Mouse (Mus musculus) C2C12 (cell line): ENCODE results near the gene Axin1. TPM values are rescaled to one million over a fixed set of nuclear protein-coding genes. Genes with fewer than 3 reads are reported as not detected.
A peak's percentile ranks its signal among the peaks of the same experiment; 100 is the strongest.

Source experiments
- H3K27me3 ChIP-seq: one replicate; pipeline ENCODE4 v1.6.1; 2011; ENCODE audit not compliant: control insufficient read depth, insufficient read depth, insufficient read length
- H3K36me3 ChIP-seq: one replicate; pipeline ENCODE4 v1.6.1; 2011; ENCODE audit not compliant: control insufficient read depth, insufficient read depth
- H3K4me3 ChIP-seq: one replicate; pipeline ENCODE4 v1.5.1; 2011; ENCODE audit warnings: mild to moderate bottlenecking, control low read depth; ENCODE audit not compliant: poor library complexity, insufficient read depth, severe bottlenecking
- H3K79me2 ChIP-seq: one replicate; pipeline ENCODE4 v1.6.1; 2011; ENCODE audit not compliant: control insufficient read depth, insufficient read depth
- H3K79me3 ChIP-seq: one replicate; pipeline ENCODE4 v1.6.1; 2011; ENCODE audit warnings: low read depth, control low read depth
- H3ac ChIP-seq: one replicate; pipeline ENCODE3; 2011; ENCODE audit warnings: low read depth; ENCODE audit not compliant: control insufficient read depth, insufficient read length
- CEBPB ChIP-seq: IDR thresholded peaks from one replicate; pipeline ENCODE4 v1.6.1; 2011; ENCODE audit warnings: low read depth, mild to moderate bottlenecking, control low read depth, moderate library complexity
- CTCF ChIP-seq: IDR thresholded peaks from one replicate; pipeline ENCODE4 v1.5.1; 2011; ENCODE audit not compliant: control insufficient read depth, insufficient read depth, insufficient read length
- FOSL1 ChIP-seq: IDR thresholded peaks from one replicate; pipeline ENCODE4 v1.8.0; 2011; ENCODE audit warnings: mild to moderate bottlenecking, low read length; ENCODE audit not compliant: poor library complexity, insufficient read depth, severe bottlenecking
- MAX ChIP-seq: IDR thresholded peaks from one replicate; pipeline ENCODE4 v1.6.1; 2011; ENCODE audit warnings: mild to moderate bottlenecking, control low read depth
- MYOD1 ChIP-seq: IDR thresholded peaks from one replicate; pipeline ENCODE4 v1.6.1; 2011; ENCODE audit warnings: low read depth; ENCODE audit not compliant: control insufficient read depth, insufficient read length
- MYOG ChIP-seq: IDR thresholded peaks from one replicate; pipeline ENCODE4 v1.6.1; 2011; ENCODE audit not compliant: control insufficient read depth, insufficient read length; ENCODE audit errors: extremely low read depth
- USF1 ChIP-seq: IDR thresholded peaks from one replicate; pipeline ENCODE4 v1.6.1; 2011; ENCODE audit warnings: low read depth, mild to moderate bottlenecking, control low read depth, moderate library complexity
- polyA plus RNA-seq: library from polyadenylated mRNA; unstranded; fragments of >200 nt; fragmentation: generic; extraction: Trizol; gene quantifications from one replicate; pipeline ENCODE4 v1.2.1, GENCODE M21; 2012; ENCODE audit warnings: missing spikeins

Axin1 gene
- polyA plus RNA-seq, 1 experiment = 32.1 TPM

- TF ChIP-seq FOSL1 (no peak), USF1 (no peak), MYOG (no peak)
- H3K27me3 ChIP-seq = peaks cover 41% of the 10 kb centered on the region
- H3K79me3 ChIP-seq = no peaks in the 10 kb centered on the region
- no peak overlapping the region for H3ac ChIP-seq
- no peak overlapping the region for H3K4me3 ChIP-seq
- no peaks in the 10 kb centered on the region for H3K79me2 ChIP-seq
- no peaks in the 10 kb centered on the region for H3K36me3 ChIP-seq
Measured at GRCm38 (mm10) chr17:26116503-26117258, 21.8 kb upstream of the Axin1 start.

DNA sequence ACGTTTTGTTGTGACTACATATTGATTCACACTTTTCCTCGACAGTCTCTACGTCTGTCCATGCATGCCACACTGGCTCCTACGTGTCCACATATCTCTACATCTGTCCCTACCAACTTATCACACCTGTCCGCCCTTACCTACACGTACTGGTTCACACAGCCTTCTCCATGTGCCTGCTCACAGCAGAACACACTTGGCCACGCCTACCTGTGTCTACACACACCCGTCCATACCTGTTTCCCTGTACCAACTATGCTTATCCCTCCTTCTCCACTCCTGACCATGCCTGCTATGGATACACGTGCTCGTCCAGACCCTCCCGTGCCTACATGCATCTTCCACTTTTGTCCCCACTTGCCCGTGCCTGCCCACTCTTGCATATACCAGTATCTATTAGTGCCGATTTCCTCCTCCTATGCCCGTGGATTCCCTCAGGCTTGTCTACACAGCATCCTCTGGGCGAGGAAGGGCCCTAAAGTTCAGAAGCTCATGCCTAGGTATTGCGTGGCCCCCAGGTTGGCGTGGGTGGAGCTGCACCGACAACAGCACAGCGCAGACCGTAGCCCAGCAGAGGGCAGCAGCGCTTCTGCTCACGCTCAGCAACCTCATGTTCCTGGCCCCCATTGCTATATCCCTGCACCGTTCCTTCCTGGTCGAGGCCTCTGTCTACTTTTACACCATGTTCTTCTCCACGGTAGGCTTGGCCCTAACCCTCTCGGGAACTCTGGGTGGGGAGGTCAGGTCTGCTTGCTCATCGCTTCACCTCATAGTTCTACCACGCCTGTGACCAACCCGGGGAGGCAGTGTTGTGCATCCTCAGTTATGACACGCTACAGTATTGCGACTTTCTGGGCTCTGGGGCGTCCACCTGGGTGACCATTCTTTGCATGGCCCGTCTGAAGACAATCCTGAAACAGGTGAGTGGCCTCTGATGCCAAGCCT lies 18.4 kb upstream of the Axin1 start:
- Histone ChIP-seq H3K79me2 (peaks cover 18% of the 10 kb centered on the region), H3K27me3 (peaks cover 27% of the 10 kb centered on the region), H3K79me3 (peaks cover 16% of the 10 kb centered on the region), H3ac (no peak overlapping the region), H3K36me3 (no peaks in the 10 kb centered on the region), H3K4me3 (no peak overlapping the region)
- TF ChIP-seq CTCF = peak; percentile 98
- TF ChIP-seq CEBPB = no peak

DNA sequence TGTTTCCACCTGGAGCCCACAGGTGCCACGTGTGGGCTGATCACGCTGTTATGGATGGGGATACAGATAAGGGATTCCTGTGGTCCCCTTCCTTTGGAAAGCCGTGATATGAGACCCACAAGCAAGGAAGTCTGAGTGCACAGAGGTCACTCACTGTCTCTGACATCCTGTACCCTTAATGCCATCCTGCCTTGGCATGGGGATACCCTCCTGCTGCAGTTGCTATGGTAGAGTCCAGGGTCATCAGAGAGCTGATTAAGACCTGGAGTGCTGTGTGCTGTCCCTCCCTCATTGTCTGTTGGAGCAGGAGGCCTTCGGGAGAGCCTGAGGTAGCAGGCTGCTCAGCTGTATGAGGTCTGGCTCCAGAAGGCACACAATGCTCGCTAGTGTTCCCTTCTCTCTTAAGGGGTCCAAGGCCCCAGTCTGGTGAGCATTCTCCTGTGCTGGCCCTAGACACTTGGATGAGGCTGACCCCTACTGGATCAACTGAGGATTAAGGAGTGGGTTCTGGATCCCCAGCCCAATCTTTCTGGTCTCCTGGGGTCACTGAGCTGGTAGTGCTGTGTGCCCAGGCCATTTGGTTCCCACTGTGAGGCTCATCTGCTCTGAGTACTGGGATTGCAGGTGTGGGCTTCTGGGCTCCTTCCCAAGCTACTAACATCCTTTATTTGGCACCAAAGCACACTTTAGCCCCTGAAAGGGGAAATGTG lies 15.9 kb upstream of the Axin1 start:
- H3K27me3 ChIP-seq = peaks cover 11% of the 10 kb centered on the region
- no peak overlapping the region for H3ac ChIP-seq
- H3K36me3 ChIP-seq = peaks cover 11% of the 10 kb centered on the region
- H3K79me3 ChIP-seq = peaks cover 20% of the 10 kb centered on the region
- TF ChIP-seq CTCF = no peak
- no peak for TF ChIP-seq FOSL1
- no peak for TF ChIP-seq MYOD1
- TF ChIP-seq CEBPB = no peak
- no peak for TF ChIP-seq MAX
- no peak for TF ChIP-seq MYOG
- no peak for TF ChIP-seq USF1
- peaks cover 22% of the 10 kb centered on the region for H3K79me2 ChIP-seq
- H3K4me3 ChIP-seq = no peak overlapping the region

DNA sequence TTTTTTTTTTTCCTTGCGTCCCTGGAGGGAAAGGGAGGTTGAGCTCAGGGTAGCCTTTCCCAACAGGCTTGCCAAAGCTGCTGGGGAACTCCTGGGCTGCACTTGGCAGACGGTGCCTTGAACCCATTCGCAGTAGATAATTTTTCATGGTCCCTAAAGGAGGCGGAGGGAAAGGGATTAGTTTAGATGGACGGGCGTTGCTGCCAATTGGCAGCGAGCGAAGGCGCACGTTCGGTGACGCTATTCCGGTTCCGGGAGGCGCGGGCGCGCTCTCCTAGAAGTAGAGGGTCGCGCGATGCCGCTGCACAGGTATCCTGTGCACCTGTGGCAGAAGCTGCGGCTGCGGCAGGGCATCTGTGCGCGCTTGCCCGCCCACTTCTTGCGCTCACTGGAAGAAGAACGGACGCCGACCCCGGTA lies 15.2 kb upstream of the Axin1 start, which contains the start of gene Mrpl28:
Gene Mrpl28 (plus strand): TSS at position 234 of the 418 bp plus-strand sequence.
- Histone ChIP-seq H3K27me3 (peaks cover 6% of the 10 kb centered on the region), H3K79me3 (peaks cover 20% of the 10 kb centered on the region), H3K36me3 (peaks cover 13% of the 10 kb centered on the region), H3K79me2 (peaks cover 22% of the 10 kb centered on the region), H3K4me3 (peak within 1 kb of the TSS; percentile 86), H3ac (peak within 1 kb of the TSS; percentile 94)
- TF ChIP-seq MAX (no peak), FOSL1 (no peak)

GRCm38 (mm10) chr17:26124560-26124959 lies 13.9 kb upstream of the Axin1 start:
- H3K27me3 ChIP-seq = no peaks in the 10 kb centered on the region
- peaks cover 22% of the 10 kb centered on the region for H3K79me2 ChIP-seq
- peak overlapping the region; percentile 86 for H3K4me3 ChIP-seq
- peaks cover 20% of the 10 kb centered on the region for H3K36me3 ChIP-seq
- H3ac ChIP-seq = peak overlapping the region; percentile 94
- H3K79me3 ChIP-seq = peaks cover 20% of the 10 kb centered on the region
- TF ChIP-seq FOSL1 (no peak), MAX (no peak), CTCF (no peak), MYOG (no peak), CEBPB (no peak), USF1 (no peak), MYOD1 (no peak)
